Mouse (Mus musculus): Measurements from ENCODE around the gene Smyd3.

- no peak for TF ChIP-seq POLR2A (IDR thresholded peaks at IDR 0.05; ENCODE audit: borderline replicate concordance, low read depth, low read length)
- TF ChIP-seq CTCF (IDR thresholded peaks at IDR 0.05; ENCODE audit: low read depth, low read length), result no peak
These were observed 337.3 kb downstream of the Smyd3 start for GRCm38 (mm10) chr1:179180546-179180945.

Measured in bone marrow macrophage, adult 2 months (primary cell).